Mouse (Mus musculus) G1E-ER4 (cell line): ENCODE data around the gene Hist3h2a. TPM values are rescaled to one million over a fixed set of nuclear protein-coding genes. Genes with fewer than 3 reads are reported as not detected.

Experiments
- GATA1 ChIP-seq: IDR thresholded peaks from one replicate; pipeline ENCODE4 v1.8.0; 2012; ENCODE audit warnings: low read length, inconsistent platforms
- polyA plus RNA-seq: library from polyadenylated mRNA; stranded (reverse); fragments of >175 nt; gene quantifications from 2 replicates; pipeline ENCODE4 v1.2.3, GENCODE M21; 2012

Hist3h2a gene
- polyA plus RNA-seq, 1 experiment, result 4.0 TPM

- TF ChIP-seq GATA1, result no peak
These were observed 23.1 kb downstream of the Hist3h2a start for GRCm38 (mm10) chr11:58977607-58978026.

- no peak for TF ChIP-seq GATA1
These were observed 23.7 kb downstream of the Hist3h2a start, which contains the start of gene Trim11 for GRCm38 (mm10) chr11:58978027-58978705. TSS of gene Trim11 (plus strand) at chr11:58978093.

DNA sequence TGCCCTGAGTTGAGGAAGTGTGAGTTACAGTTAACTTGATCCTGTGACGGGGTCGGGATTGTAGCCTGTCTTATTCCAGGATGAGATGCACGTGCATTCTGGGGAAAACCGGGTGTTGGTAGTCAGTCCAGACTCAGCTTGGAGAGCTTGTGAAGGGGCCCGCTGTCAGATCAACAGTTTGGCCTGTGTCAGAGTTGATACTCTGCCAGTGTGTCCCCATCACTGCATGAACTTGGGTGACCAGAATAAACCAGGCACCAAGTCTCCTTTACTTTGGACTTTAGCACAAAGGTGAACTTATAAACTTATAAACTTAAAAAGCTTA is 24.2 kb downstream of the Hist3h2a start:
- no peak for TF ChIP-seq GATA1

- no peak for TF ChIP-seq GATA1
These were observed 24.7 kb downstream of the Hist3h2a start for GRCm38 (mm10) chr11:58979183-58979582.

DNA sequence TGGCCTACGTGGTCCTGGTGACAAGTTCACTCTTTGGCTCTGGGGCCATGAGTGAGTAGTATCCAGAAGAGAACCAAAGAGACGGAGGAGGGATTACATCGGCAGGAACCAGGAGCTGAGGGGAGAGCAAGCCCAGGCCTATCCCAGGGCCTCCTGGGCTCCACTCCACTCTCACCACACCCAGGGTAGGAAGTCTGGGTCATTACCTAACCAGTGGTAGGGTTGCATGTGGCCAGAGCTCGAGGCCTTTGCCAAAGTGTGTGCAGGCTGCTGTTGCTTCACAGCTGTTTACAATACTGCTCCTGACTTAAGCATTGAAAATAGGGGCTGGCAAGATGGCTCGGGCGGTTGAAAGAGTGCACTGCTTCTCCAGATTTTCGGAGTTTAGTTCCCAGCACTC is 25.2 kb downstream of the Hist3h2a start:
- no peak for TF ChIP-seq GATA1

DNA sequence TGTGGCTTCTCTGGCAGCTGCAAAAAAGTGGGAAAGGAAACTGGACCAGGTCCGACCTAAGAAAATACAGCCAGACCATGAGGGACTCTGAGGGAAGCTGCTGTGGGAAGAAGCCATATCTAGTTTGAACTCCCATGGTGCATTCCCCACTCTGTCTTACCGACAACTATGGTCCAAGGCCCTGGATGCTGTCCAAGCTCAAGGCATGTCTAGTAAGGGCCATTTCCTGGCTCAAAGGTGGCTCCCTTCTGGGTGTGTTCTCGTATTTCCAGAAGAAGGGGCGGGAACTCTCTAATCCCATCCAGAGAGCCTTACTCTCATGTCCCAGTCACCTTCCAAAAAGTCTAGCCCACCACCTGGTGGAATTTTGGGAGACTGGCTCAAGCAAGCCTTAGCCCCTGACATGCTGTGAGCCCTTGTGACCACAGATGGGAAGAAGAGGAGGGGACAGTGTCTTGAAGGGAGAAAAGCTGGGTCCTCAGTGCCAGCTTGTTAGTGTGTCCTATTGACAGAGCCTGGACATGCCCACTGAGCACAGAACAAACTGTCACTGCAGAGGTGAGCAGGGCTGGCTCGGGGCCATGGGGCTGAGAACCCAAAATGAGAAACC is 26.0 kb downstream of the Hist3h2a start:
- TF ChIP-seq GATA1, result no peak

DNA sequence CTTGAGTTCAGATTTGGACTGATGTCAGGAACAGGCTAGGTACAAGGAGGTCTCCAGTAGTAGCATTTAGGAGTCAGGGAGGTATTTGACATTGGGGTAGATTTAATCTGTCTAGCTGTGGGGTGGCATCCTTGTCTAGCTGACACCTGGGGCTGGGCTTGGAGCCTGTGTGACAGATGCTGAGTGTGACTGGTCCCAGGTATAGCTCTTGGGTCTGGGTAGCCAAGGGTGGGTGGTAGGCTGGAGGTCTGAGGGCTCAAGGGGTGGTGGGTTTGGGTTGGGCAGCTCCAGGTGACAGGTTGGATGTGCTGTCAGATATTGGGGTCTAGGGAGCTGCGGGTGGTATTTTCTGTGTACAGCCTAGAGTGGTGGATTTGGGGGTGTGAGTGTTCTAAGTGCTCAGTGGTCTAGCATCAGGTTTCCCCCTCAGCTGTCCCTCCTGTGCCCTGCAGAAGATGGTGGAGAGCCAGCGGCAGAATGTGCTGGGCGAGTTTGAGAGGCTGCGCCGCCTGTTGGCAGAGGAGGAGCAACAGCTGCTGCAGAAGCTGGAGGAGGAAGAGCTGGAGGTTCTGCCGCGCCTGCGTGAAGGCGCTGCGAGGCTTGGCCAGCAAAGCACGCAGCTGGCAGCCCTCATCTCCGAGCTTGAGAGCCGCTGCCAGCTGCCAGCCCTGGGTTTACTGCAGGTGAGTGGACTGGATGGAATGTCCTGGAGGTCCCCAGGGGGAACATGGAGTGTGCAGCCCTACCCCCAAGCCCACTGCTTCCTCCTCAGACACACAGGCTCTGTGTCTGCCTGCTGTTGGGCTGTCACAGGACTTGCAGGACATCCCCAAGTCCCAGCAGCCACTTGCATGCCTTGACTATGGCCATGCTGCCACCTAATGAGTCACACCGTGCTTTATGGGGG is 27.3 kb downstream of the Hist3h2a start:
- TF ChIP-seq GATA1, result no peak

GRCm38 (mm10) chr11:58982471-58983097 is 28.1 kb downstream of the Hist3h2a start:
- no peak for TF ChIP-seq GATA1

DNA sequence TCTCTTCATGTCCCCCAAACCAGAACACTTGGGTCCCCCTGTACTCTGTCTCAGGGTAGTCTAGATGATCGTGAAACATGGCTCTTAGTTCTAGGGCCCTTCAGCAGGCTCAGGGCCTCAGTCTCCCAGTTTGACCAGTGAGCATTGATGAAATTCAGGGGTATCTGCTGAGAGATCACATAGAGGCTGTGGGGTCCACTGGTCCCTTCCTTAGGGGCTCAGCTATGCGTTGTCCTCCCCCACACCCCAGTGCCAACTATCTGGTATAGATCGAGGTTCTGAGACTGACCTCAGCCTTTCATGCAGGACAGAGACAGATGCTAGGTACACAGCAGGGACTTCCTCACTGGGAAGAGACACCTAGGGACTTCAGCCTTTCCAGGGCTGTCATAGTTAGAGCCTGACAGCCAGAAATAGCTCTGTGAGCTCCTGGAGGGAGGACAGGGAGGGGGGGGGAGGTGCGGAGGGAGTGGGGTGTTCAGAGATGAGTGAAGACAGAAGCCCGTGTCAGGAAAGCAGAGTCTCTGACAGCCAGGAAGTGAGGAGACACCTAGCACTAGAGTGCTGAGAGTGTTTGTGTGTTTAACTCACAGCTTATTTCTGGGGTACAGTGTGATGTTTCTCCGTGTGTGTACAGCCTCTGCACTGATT is 29.3 kb downstream of the Hist3h2a start:
- TF ChIP-seq GATA1, result no peak

GRCm38 (mm10) chr11:58984657-58985056 is 30.2 kb downstream of the Hist3h2a start:
- TF ChIP-seq GATA1, result no peak

DNA sequence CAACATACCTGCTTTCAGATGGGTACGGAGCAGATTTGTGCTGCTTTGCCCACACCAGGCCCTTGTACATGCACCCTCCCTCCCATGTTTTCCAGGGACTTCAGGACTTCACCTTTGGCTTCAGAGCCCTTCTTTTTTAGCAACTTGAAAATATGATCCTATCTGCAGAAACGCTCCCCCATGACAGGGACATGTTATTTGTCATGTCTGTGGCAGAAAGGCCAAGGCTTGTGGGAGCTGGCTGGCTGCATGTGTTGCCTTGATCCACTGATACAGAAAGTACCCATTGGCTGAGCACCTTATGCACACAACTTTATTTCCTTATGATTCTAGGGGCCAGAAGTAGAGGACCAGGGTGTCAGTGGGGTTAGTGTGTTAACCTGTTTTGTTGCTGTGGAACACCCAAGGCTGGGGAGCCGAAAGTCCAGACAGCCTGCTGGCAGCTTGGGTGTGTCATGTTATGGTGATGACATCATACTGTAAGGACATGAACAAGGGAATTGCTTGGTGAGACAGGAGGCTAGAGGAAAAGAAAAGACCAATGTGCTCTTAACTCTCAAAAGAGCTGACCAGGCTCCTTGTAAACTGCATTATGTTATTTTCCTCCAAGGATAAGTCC is 30.9 kb downstream of the Hist3h2a start:
- no peak for TF ChIP-seq GATA1

DNA sequence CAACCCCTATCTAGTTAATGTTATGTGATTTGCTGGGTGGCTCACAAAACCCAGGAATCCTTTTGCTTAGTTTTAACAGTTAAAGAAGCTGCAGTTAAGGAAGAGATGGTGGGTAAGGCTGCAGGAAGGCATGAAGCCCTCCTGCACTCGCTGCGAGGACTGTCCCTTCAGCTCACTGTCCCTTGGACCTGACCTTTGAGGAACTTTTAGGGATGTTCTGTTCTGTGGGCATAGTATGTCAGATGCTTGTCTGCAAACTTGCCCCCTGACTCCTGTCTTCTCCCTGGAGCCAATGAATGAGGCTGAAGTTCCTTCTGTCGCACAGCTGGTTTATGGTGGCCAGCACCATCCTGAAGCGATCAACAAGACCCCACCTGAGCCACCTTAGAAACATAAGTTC is 34.7 kb downstream of the Hist3h2a start:
- no peak for TF ChIP-seq GATA1

- no peak for TF ChIP-seq GATA1
These were observed 35.7 kb downstream of the Hist3h2a start for GRCm38 (mm10) chr11:58990141-58990540.

DNA sequence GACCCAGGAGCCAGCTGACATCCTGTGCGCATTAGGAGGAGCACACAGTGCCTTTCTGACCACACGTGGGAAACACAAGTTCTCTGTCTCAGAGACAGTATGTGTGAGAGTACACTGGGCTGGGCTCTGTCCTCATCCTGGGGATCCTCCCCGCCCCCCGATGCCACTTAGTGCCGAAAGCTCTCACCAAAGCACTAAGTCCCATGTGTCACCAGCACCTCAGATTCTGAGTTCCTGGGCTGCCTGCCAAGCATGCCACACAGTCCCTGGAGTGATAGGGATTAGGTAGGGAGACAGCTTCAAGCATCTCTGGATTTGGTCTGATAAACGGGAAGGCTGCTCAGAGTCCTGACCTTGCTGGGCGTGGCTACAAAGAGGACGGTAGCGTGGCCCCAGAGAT is 36.3 kb downstream of the Hist3h2a start:
- no peak for TF ChIP-seq GATA1

- TF ChIP-seq GATA1, result no peak
These were observed 37.4 kb downstream of the Hist3h2a start for GRCm38 (mm10) chr11:58991911-58992310.
